Mouse (Mus musculus): Measurements from ENCODE around the gene Tent5c. TPM values are rescaled to one million over a fixed set of nuclear protein-coding genes. Genes with fewer than 3 reads are reported as not detected.

The Tent5c gene
- polyA plus RNA-seq, 1 experiment = 0.67 TPM

DNA sequence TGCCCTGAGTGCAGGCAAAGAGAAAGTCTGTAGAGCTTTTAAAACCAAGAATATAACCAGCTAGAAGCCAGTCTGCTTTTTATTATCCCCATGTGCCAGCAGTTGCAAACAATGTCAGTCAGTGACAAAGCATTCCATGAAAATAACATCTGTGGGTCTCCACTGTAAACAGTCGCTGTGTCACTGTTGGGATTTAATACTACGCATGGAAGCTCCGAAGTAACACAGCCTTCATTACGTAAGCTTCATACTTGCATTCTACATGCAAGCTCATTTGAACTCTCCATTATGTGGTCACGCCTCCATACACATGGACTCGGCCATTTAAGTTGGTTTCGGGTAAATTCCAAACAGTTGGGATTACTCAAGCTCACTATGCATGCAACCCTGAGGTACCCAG is 77.2 kb downstream of the Tent5c start:
- H3K4me1 ChIP-seq (ENCODE audit: control insufficient read depth, insufficient read depth, low read length) = no peaks in the 10 kb centered on the region
- no peak for TF ChIP-seq POLR2A (IDR thresholded peaks at IDR 0.05; ENCODE audit: low read depth, low read length)
- no peak for TF ChIP-seq CTCF (IDR thresholded peaks at IDR 0.05; ENCODE audit: borderline replicate concordance, insufficient read depth, low read length)
- no peak overlapping the region for H3K27ac ChIP-seq (ENCODE audit: insufficient read depth, low read length)
- no peak overlapping the region for H3K4me3 ChIP-seq (ENCODE audit: insufficient read depth, low read length)

- Histone ChIP-seq H3K4me3 (ENCODE audit: insufficient read depth, low read length) (no peak overlapping the region), H3K4me1 (ENCODE audit: control insufficient read depth, insufficient read depth, low read length) (no peaks in the 10 kb centered on the region)
- TF ChIP-seq CTCF (IDR thresholded peaks at IDR 0.05; ENCODE audit: borderline replicate concordance, insufficient read depth, low read length) = no peak
- TF ChIP-seq POLR2A (IDR thresholded peaks at IDR 0.05; ENCODE audit: low read depth, low read length) = no peak
Measured at GRCm38 (mm10) chr3:100409280-100409679, 79.8 kb downstream of the Tent5c start.

GRCm38 (mm10) chr3:100408351-100409043 is 80.6 kb downstream of the Tent5c start:
- TF ChIP-seq CTCF (IDR thresholded peaks at IDR 0.05; ENCODE audit: borderline replicate concordance, insufficient read depth, low read length) = no peak
- TF ChIP-seq POLR2A (IDR thresholded peaks at IDR 0.05; ENCODE audit: low read depth, low read length) = no peak
- Histone ChIP-seq H3K27ac (ENCODE audit: insufficient read depth, low read length) (no peak overlapping the region), H3K4me3 (ENCODE audit: insufficient read depth, low read length) (no peak overlapping the region), H3K4me1 (ENCODE audit: control insufficient read depth, insufficient read depth, low read length) (no peaks in the 10 kb centered on the region)

More at GRCm38 (mm10) chr3:100409280-100409679, 79.8 kb downstream of the Tent5c start:
- no peak overlapping the region for H3K27ac ChIP-seq (ENCODE audit: insufficient read depth, low read length)

DNA sequence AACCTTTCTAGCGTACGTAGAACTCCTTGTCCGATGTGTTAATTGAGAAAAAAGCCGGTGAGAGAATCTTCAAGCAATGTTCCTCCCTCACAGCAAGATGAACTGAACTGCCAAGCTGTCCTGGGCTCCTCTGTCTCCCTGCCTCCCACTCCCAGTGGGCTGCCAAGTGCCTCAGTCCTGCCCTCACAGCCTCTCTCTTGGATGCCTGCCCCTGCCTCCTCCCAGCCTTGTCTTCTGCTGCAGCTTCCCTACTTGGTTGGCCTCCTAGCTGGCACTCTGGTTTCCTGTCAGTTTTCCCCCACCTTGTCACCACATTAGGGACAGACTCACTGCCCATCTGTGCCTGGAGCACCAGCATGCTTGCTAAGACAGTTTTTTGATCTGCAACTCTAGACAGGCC is 86.5 kb downstream of the Tent5c start:
- Histone ChIP-seq H3K4me1 (ENCODE audit: control insufficient read depth, insufficient read depth, low read length) (no peaks in the 10 kb centered on the region), H3K4me3 (ENCODE audit: insufficient read depth, low read length) (no peak overlapping the region), H3K27ac (ENCODE audit: insufficient read depth, low read length) (no peak overlapping the region)
- TF ChIP-seq CTCF (IDR thresholded peaks at IDR 0.05; ENCODE audit: borderline replicate concordance, insufficient read depth, low read length) (no peak), POLR2A (IDR thresholded peaks at IDR 0.05; ENCODE audit: low read depth, low read length) (no peak)

Other genes starting within 250 kb of the Tent5c start
- 148 and 149 TPM in 2 replicates for gene Man1a2, start 196.2 kb upstream of the Tent5c start, polyA plus RNA-seq (2011; ENCODE audit: insufficient read length, low read depth, missing spikeins)

Measured in embryonic fibroblast, embryonic 13.5 days (primary cell).